8 mouse cellular contexts compared by ENCODE assay signal in genomic region chr10:61534371-61535101, GRCm38 (mm10). TPM values are rescaled to one million over a fixed set of nuclear protein-coding genes. Genes with fewer than 3 reads are reported as not detected.
DNase-seq lines count a peak whose midpoint lies in the region; ATAC-seq and TF ChIP-seq lines count a peak whose summit lies in the region.

No protein-coding gene starts in this region.

- 0 out of 2 replicates have a peak overlapping the region, but pooled peaks have one; percentile 47 for H3K27ac ChIP-seq in left cerebral cortex, adult 2 months
- H3K27ac ChIP-seq in intestine, postnatal 0 days (ENCODE audit: low read depth, low read length) = no peak overlapping the region

- no peak overlapping the region for H3K4me2 ChIP-seq in intestine, postnatal 0 days (replicated peaks; ENCODE audit: low read depth)

- no peaks in the 10 kb centered on the region; the same call in 1 of the 2 replicates for H3K36me3 ChIP-seq in intestine, postnatal 0 days (ENCODE audit: control insufficient read depth, insufficient read depth)

- no peaks in the 10 kb centered on the region for H3K27me3 ChIP-seq in intestine, postnatal 0 days (replicated peaks; ENCODE audit: control insufficient read depth, insufficient read depth, low read length)

- intact Hi-C loops in left cerebral cortex, adult 2 months (cut with DNase I) = no loop called here
- intact Hi-C loops in left cerebral cortex, postnatal 14 days (cut with DNase I) = no loop called here

- H3K9ac ChIP-seq in intestine, postnatal 0 days (ENCODE audit: low read depth, low read length) = no peak overlapping the region

- TF ChIP-seq CTCF in left cerebral cortex, adult 2 months (IDR thresholded peaks at IDR 0.05) = no peak
- TF ChIP-seq CTCF in intestine, postnatal 0 days (IDR thresholded peaks at IDR 0.05; ENCODE audit: low read depth) = no peak

- no peaks in the 10 kb centered on the region for H3K9me3 ChIP-seq in intestine, postnatal 0 days (ENCODE audit: control insufficient read depth)

- DNase-seq in left cerebral cortex, adult 2 months (ENCODE audit: extremely low spot score in 1 of 2, low spot score in 2 of 2) = no peak
- DNase-seq in left cerebral cortex, postnatal 14 days (ENCODE audit: low spot score in 2 of 2) = no peak
- no peak for DNase-seq in spleen, adult 18-20 months
- no peak for DNase-seq in spleen, postnatal 36 days (ENCODE audit: low spot score in 2 of 2)
- no peak for DNase-seq in right cerebral cortex, postnatal 10 days (ENCODE audit: low spot score in 2 of 2)

- peak; percentile 70 for ATAC-seq in erythroid progenitor cell, adult 5-6 weeks (replicated peaks; ENCODE audit: low FRiP score, poor library complexity, severe bottlenecking)
- peak; percentile 56 for ATAC-seq in intestine, postnatal 0 days
- peak; percentile 60 for ATAC-seq in megakaryocyte progenitor cell, adult 5-6 weeks (replicated peaks; ENCODE audit: poor library complexity)

- no peak overlapping the region for H3K4me3 ChIP-seq in left cerebral cortex, adult 2 months
- H3K4me3 ChIP-seq in intestine, postnatal 0 days (ENCODE audit: low read depth, low read length) = no peak overlapping the region

- H3K4me1 ChIP-seq in intestine, postnatal 0 days (replicated peaks; ENCODE audit: control insufficient read depth, insufficient read depth, low read length) = 0 out of 2 replicates have a peak, but pooled peaks cover 3% of the 10 kb centered on the region

- 66% methylated on average over 3 of the region's 3 CpGs for whole genome bisulfite sequencing in intestine, postnatal 0 days

RNA-seq across cellular contexts. Expression of gene Lrrc20, which starts 58.9 kb away (rescaled TPM):
- total RNA-seq in left cerebral cortex, adult 2 months (2021) = 10 to 100 TPM; 17.6 to 18.2 TPM
- total RNA-seq in left cerebral cortex, postnatal 14 days (2021) = 10 to 100 TPM; 13.0 to 13.9 TPM
- 2.2 and 5.4 TPM in 2 replicates for total RNA-seq in erythroid progenitor cell, adult 5-6 weeks (2015; ENCODE audit: low replicate concordance)
- 2.5 and 2.6 TPM in 2 replicates for total RNA-seq in erythroid progenitor cell, adult 5-6 weeks (2017; ENCODE audit: low replicate concordance)
- polyA plus RNA-seq in intestine, postnatal 0 days (2015; fragmentation: Nextera tagmentation; extraction: Ambion mirVana) = 3.3 and 3.5 TPM in 2 replicates
- total RNA-seq in megakaryocyte progenitor cell, adult 5-6 weeks (2015) = 5.6 and 6.1 TPM in 2 replicates
- 6.0 and 7.4 TPM in 2 replicates for total RNA-seq in megakaryocyte progenitor cell, adult 5-6 weeks (2017)
